Mouse (Mus musculus): ENCODE data around the gene Shroom3.
"Not testable (repeated sequence)": the region's sequence is repeated elsewhere in the genome, so short reads cannot be mapped to it uniquely, and the experiment has no call there.

Shroom3 gene

GRCm38 (mm10) chr5:92893284-92893683 is 210.0 kb downstream of the Shroom3 start:
- no peak for DNase-seq (ENCODE audit: low read depth, low spot score)

- DNase-seq (ENCODE audit: low read depth, low spot score): no peak
Measured at GRCm38 (mm10) chr5:92893711-92894110, 210.5 kb downstream of the Shroom3 start.

- DNase-seq (ENCODE audit: low read depth, low spot score): no peak
Measured at GRCm38 (mm10) chr5:92895877-92896276, 212.6 kb downstream of the Shroom3 start.

- no peak for DNase-seq (ENCODE audit: low read depth, low spot score)
Measured at GRCm38 (mm10) chr5:92896725-92897280, 213.6 kb downstream of the Shroom3 start.

GRCm38 (mm10) chr5:92897766-92898745 is 214.8 kb downstream of the Shroom3 start:
- peak; percentile 85 for DNase-seq (ENCODE audit: low read depth, low spot score)

GRCm38 (mm10) chr5:92900470-92900869 is 217.2 kb downstream of the Shroom3 start:
- DNase-seq (ENCODE audit: low read depth, low spot score): no peak

- no peak for DNase-seq (ENCODE audit: low read depth, low spot score)
Measured at GRCm38 (mm10) chr5:92901870-92902269, 218.6 kb downstream of the Shroom3 start.

- no peak for DNase-seq (ENCODE audit: low read depth, low spot score)
Measured at GRCm38 (mm10) chr5:92905146-92905545, 221.9 kb downstream of the Shroom3 start.

GRCm38 (mm10) chr5:92905594-92906008 is 222.4 kb downstream of the Shroom3 start:
- no peak for DNase-seq (ENCODE audit: low read depth, low spot score)

GRCm38 (mm10) chr5:92908227-92908626 is 225.0 kb downstream of the Shroom3 start:
- no peak for DNase-seq (ENCODE audit: low read depth, low spot score)

GRCm38 (mm10) chr5:92910838-92911237 is 227.6 kb downstream of the Shroom3 start:
- no peak for DNase-seq (ENCODE audit: low read depth, low spot score)

- no peak for DNase-seq (ENCODE audit: low read depth, low spot score)
Measured at GRCm38 (mm10) chr5:92915421-92915820, 232.2 kb downstream of the Shroom3 start.

GRCm38 (mm10) chr5:92917755-92918154 is 234.5 kb downstream of the Shroom3 start:
- DNase-seq (ENCODE audit: low read depth, low spot score): no peak

GRCm38 (mm10) chr5:92918170-92918569 is 234.9 kb downstream of the Shroom3 start:
- peak; percentile 85 for DNase-seq (ENCODE audit: low read depth, low spot score)

GRCm38 (mm10) chr5:92918866-92919265 is 235.6 kb downstream of the Shroom3 start:
- no peak for DNase-seq (ENCODE audit: low read depth, low spot score)

GRCm38 (mm10) chr5:92919390-92919789 is 236.2 kb downstream of the Shroom3 start:
- DNase-seq (ENCODE audit: low read depth, low spot score): no peak

GRCm38 (mm10) chr5:92920984-92921383 is 237.7 kb downstream of the Shroom3 start:
- no peak for DNase-seq (ENCODE audit: low read depth, low spot score)

GRCm38 (mm10) chr5:92921728-92922127 is 238.5 kb downstream of the Shroom3 start:
- no peak for DNase-seq (ENCODE audit: low read depth, low spot score)

GRCm38 (mm10) chr5:92922981-92923380 is 239.7 kb downstream of the Shroom3 start:
- not testable (repeated sequence) for DNase-seq (ENCODE audit: low read depth, low spot score)

GRCm38 (mm10) chr5:92924851-92925477 is 241.7 kb downstream of the Shroom3 start:
- DNase-seq (ENCODE audit: low read depth, low spot score): no peak

- no peak for DNase-seq (ENCODE audit: low read depth, low spot score)
Measured at GRCm38 (mm10) chr5:92927667-92928066, 244.4 kb downstream of the Shroom3 start.

GRCm38 (mm10) chr5:92930557-92930956 is 247.3 kb downstream of the Shroom3 start:
- DNase-seq (ENCODE audit: low read depth, low spot score): no peak

Data from retina, postnatal 7 days (tissue).